Mouse (Mus musculus): ENCODE data around the gene Tcp11.

Tcp11 gene

GRCm38 (mm10) chr17:28082863-28083262 lies 2.4 kb upstream of the Tcp11 start:
- DNase-seq: no peak

- no peak for DNase-seq
Observed at GRCm38 (mm10) chr17:28081856-28082255, 1.4 kb upstream of the Tcp11 start.

GRCm38 (mm10) chr17:28081385-28081784 lies 946 bp upstream of the Tcp11 start:
- peak in 1 of 2 experiments; percentile 30 for DNase-seq

GRCm38 (mm10) chr17:28080817-28081165 lies 352 bp upstream of the Tcp11 start:
- DNase-seq: no peak

GRCm38 (mm10) chr17:28079618-28080017 lies 821 bp downstream of the Tcp11 start:
- DNase-seq: peak; percentile 75 to 83

GRCm38 (mm10) chr17:28078028-28078427 lies 2.4 kb downstream of the Tcp11 start:
- DNase-seq: no peak

- DNase-seq: peak in 1 of 2 experiments; percentile 21
Observed at GRCm38 (mm10) chr17:28074486-28074885, 6.0 kb downstream of the Tcp11 start.

GRCm38 (mm10) chr17:28072730-28073129 lies 7.7 kb downstream of the Tcp11 start:
- no peak for DNase-seq

GRCm38 (mm10) chr17:28070256-28070655 lies 10.2 kb downstream of the Tcp11 start:
- DNase-seq: no peak

GRCm38 (mm10) chr17:28069446-28069845 lies 11.0 kb downstream of the Tcp11 start:
- no peak for DNase-seq

- DNase-seq: no peak
Observed at GRCm38 (mm10) chr17:28067303-28067702, 13.1 kb downstream of the Tcp11 start.

- no peak for DNase-seq
Observed at GRCm38 (mm10) chr17:28063163-28063562, 17.3 kb downstream of the Tcp11 start.

- no peak for DNase-seq
Observed at GRCm38 (mm10) chr17:28062710-28063109, 17.7 kb downstream of the Tcp11 start.

- DNase-seq: no peak
Observed at GRCm38 (mm10) chr17:28061472-28061871, 19.0 kb downstream of the Tcp11 start.

- DNase-seq: no peak
Observed at GRCm38 (mm10) chr17:28060681-28061080, 19.8 kb downstream of the Tcp11 start.

GRCm38 (mm10) chr17:28058346-28058745 lies 22.1 kb downstream of the Tcp11 start:
- no peak for DNase-seq

- no peak for DNase-seq
Observed at GRCm38 (mm10) chr17:28052293-28052863, 28.1 kb downstream of the Tcp11 start.

GRCm38 (mm10) chr17:28050210-28050609 lies 30.2 kb downstream of the Tcp11 start:
- no peak for DNase-seq

- no peak for DNase-seq
Observed at GRCm38 (mm10) chr17:28048425-28048824, 32.0 kb downstream of the Tcp11 start.

GRCm38 (mm10) chr17:28047520-28047919 lies 32.9 kb downstream of the Tcp11 start:
- no peak for DNase-seq

GRCm38 (mm10) chr17:28047017-28047416 lies 33.4 kb downstream of the Tcp11 start:
- DNase-seq: no peak

GRCm38 (mm10) chr17:28042299-28042771 lies 38.1 kb downstream of the Tcp11 start:
- DNase-seq: no peak

GRCm38 (mm10) chr17:28041298-28041697 lies 39.1 kb downstream of the Tcp11 start:
- no peak for DNase-seq

GRCm38 (mm10) chr17:28040620-28041019 lies 39.8 kb downstream of the Tcp11 start:
- DNase-seq: no peak

All from thymus, adult 18-20 months (tissue).